Mouse (Mus musculus) E14TG2a.4 (cell line): ENCODE results near the gene Shc2.

Experiments
- CTCF ChIP-seq: conservative IDR thresholded peaks from 2 replicates; pipeline ENCODE4 v1.5.1; 2014; ENCODE audit warnings: low read length
- POU5F1 ChIP-seq: IDR thresholded peaks from 2 replicates; pipeline ENCODE4 v1.6.1; 2014; ENCODE audit warnings: low read length, borderline replicate concordance

- TF ChIP-seq CTCF (no peak), POU5F1 (no peak)
Measured at GRCm38 (mm10) chr10:79686691-79687090, 49.0 kb upstream of the Shc2 start.
